Mouse (Mus musculus): ENCODE data around the gene 1300017J02Rik. TPM values are rescaled to one million over a fixed set of nuclear protein-coding genes. Genes with fewer than 3 reads are reported as not detected.

1300017J02Rik gene
- polyA plus RNA-seq (2015; fragmentation: Nextera tagmentation; extraction: Ambion mirVana), result 5.1 and 7.2 TPM in 2 replicates

DNA sequence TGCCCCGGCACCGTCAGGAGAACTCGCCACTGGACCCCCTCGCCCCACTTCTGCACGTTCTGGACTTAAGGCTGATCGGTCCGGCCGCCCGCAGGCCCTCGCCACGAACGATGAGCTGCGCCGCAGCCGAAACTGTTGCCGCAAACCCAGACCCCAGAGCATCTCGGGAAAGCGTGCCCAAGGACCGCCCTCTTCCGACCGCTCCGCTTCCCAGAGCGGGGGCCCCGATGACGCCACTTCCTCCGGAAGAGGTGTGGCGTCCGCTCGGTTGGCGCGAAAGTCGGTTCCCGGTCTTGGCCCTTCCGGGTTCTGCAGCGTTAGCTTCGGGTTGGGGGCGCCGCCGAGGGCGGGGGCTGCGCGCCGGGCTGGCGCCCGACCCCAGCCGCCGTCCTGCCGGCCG lies at the start of gene 1300017J02Rik, which contains the start of gene Topbp1:
1300017J02Rik (minus strand) TSS at position 156 of the 400 bp plus-strand sequence.
Topbp1 (plus strand) TSS at position 289 of the 400 bp plus-strand sequence.

DNA sequence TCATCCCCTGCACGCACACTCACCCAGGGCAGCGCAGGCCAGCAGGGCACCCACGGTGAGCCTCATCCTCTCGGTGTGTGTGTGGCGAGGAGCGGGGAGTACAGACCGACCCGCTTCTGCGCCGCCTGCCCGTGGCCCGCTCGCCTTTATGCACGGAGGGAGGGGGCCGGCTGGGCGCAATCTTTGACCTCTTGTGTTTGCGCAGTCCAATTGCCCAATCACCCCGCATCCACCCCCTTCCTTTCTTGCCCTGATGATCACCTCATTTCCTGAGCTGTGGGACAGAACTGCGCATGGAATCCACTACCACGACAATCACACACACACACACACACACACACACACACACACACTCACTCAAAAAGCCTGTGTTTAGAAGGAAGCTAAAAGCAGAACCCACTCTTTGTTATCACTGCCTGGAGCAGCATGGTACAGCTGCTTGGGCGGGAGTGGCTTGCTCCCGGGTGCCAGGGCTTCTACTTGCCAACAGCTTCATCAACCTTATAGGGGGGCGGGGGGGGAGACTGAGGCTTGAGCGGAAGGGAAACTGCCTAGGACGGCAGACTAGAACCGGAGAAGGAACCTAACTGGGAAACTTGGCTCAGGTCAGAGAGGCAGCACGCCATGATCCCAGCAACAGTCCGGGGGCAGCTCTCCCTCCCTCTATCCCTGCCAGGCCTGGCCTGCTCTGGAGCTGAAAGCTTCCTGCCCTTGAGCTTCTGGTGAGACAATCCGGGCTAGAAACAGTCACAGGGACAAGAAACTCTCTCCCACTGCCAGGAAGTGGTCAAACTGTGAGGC lies 74.5 kb downstream of the 1300017J02Rik start, which contains the start of the genes Gm20425 and Trf:
Gm20425 (minus strand) TSS at position 157 of the 801 bp plus-strand sequence.
Trf (minus strand) TSS at position 294 of the 801 bp plus-strand sequence.

DNA sequence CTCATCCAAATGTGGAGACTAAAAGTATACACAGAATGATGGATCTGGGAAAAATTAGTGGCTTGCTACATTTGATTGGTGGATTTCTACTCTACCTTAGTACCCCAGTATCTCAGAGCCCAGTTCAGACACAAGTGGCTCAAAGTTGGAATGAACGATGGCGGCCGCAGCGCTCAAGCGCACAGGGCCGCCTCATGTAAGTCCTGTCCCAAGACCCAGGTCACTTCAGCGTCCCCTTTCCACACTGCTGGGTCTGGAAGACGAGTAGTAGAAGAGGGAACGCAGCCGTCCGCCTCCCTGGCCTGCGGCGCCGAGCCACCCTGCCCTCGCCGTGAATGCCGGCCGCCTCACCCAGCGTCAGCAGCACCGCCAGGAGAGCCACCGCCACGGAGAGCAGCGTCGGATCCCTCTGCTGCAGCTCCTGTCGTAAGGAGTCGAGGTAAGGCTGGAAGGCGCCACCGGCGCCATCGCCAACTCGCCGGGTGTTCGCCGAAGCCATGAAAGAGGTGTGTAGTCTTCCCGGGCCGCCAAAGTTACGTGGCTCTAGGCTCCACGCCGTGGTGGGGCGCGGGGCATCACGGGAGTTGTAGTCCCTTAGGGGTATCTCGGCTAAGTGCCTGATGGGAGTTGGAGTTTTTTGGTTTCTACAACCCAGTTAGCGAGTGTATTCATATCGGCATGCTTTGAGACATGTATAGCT lies 103.2 kb downstream of the 1300017J02Rik start, which contains the start of gene Srprb:
Srprb (minus strand) TSS at position 577 of the 700 bp plus-strand sequence.

Other genes with a start within 250 kb of the 1300017J02Rik start
- 11.4 and 36.6 TPM in 2 replicates for gene Rab6b, start 193.3 kb downstream of the 1300017J02Rik start, polyA plus RNA-seq (2015; fragmentation: Nextera tagmentation; extraction: Ambion mirVana)
- gene Srprb, start 102.9 kb downstream of the 1300017J02Rik start, polyA plus RNA-seq (2015; fragmentation: Nextera tagmentation; extraction: Ambion mirVana), result 25.7 and 38.9 TPM in 2 replicates
- gene Gm20425, start 74.8 kb downstream of the 1300017J02Rik start, polyA plus RNA-seq (2015; fragmentation: Nextera tagmentation; extraction: Ambion mirVana), result 5.1 and 6.5 TPM in 2 replicates
- 733 and 1,048 TPM in 2 replicates for gene Trf, start 74.6 kb downstream of the 1300017J02Rik start, polyA plus RNA-seq (2015; fragmentation: Nextera tagmentation; extraction: Ambion mirVana)
- 16.1 and 21.9 TPM in 2 replicates for gene Topbp1, start 133 bp upstream of the 1300017J02Rik start, polyA plus RNA-seq (2015; fragmentation: Nextera tagmentation; extraction: Ambion mirVana)
- gene Cdv3, start 60.8 kb upstream of the 1300017J02Rik start, polyA plus RNA-seq (2015; fragmentation: Nextera tagmentation; extraction: Ambion mirVana), result 51.1 and 69.1 TPM in 2 replicates
- 0.19 and 0.28 TPM in 2 replicates for gene Bfsp2, start 175.3 kb upstream of the 1300017J02Rik start, polyA plus RNA-seq (2015; fragmentation: Nextera tagmentation; extraction: Ambion mirVana)

Data from adrenal gland, postnatal 0 days (tissue).